Mouse (Mus musculus): ENCODE measurements around the gene Dcaf12. TPM values are rescaled to one million over a fixed set of nuclear protein-coding genes. Genes with fewer than 3 reads are reported as not detected.
A peak's percentile ranks its signal among the peaks of the same experiment; 100 is the strongest.

Gene Dcaf12
- polyA plus RNA-seq, 1 experiment, result 34.1 TPM

- TF ChIP-seq POLR2A (IDR thresholded peaks at IDR 0.05; ENCODE audit: extremely low read depth, insufficient read depth, low read length) (no peak), CTCF (IDR thresholded peaks at IDR 0.05; ENCODE audit: extremely low read depth, insufficient read depth, low read length) (no peak)
- Histone ChIP-seq H3K27ac (ENCODE audit: insufficient read depth, low read length) (no peak overlapping the region), H3K4me3 (ENCODE audit: insufficient read depth, low read length) (peak overlapping the region; percentile 42; the same call in 1 of the 2 replicates), H3K4me1 (ENCODE audit: control insufficient read depth, insufficient read depth, low read length) (peaks cover 6% of the 10 kb centered on the region)
Observed at GRCm38 (mm10) chr4:41347839-41348238, 33.1 kb upstream of the Dcaf12 start.

DNA sequence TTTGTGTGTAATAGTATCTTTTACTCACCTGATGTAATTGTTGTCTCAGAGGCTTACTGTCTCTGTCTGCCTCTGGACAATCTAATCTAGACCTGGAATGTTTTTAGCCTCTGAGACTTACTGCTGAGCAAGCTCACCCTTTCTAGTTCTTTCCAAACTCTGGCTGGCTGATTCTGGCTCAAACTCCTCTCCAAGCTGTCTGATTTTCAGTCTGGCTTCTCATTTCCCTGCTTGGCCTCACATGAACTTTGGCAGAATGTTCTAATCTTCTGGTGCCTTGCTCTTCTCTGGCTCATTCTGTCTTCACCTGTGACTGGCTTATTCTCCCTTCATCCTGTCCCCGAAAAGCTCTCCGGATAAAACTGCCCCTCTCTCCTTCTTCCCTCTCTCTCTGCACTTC, 31.3 kb upstream of the Dcaf12 start:
- H3K4me1 ChIP-seq (ENCODE audit: control insufficient read depth, insufficient read depth, low read length), result peaks cover 6% of the 10 kb centered on the region
- H3K27ac ChIP-seq (ENCODE audit: insufficient read depth, low read length), result no peak overlapping the region
- no peak overlapping the region for H3K4me3 ChIP-seq (ENCODE audit: insufficient read depth, low read length)
- no peak for TF ChIP-seq POLR2A (IDR thresholded peaks at IDR 0.05; ENCODE audit: extremely low read depth, insufficient read depth, low read length)
- no peak for TF ChIP-seq CTCF (IDR thresholded peaks at IDR 0.05; ENCODE audit: extremely low read depth, insufficient read depth, low read length)

GRCm38 (mm10) chr4:41340912-41341550, 26.3 kb upstream of the Dcaf12 start:
- no peaks in the 10 kb centered on the region for H3K4me1 ChIP-seq (ENCODE audit: control insufficient read depth, insufficient read depth, low read length)
- no peak overlapping the region for H3K4me3 ChIP-seq (ENCODE audit: insufficient read depth, low read length)
- TF ChIP-seq POLR2A (IDR thresholded peaks at IDR 0.05; ENCODE audit: extremely low read depth, insufficient read depth, low read length), result no peak
- no peak for TF ChIP-seq CTCF (IDR thresholded peaks at IDR 0.05; ENCODE audit: extremely low read depth, insufficient read depth, low read length)

DNA sequence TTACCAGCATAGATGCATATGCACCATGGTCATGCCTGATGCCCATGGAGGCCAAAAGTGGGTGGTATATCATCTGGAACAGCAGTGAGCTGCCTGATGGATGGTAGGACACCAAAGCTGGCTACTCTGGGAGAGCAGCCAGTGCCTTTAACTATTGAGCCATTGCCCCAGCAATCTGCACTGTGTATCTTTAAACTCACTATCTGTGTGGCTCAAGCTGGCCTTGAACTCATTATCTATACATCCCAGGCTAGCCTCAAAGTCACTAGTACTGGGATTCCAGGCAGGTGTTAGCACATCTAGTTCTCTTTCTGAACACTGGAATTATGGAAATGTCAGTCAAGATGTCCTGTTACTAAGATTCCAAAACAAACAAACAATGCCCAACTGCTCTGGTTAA, 21.9 kb upstream of the Dcaf12 start:
- Histone ChIP-seq H3K27ac (ENCODE audit: insufficient read depth, low read length) (no peak overlapping the region), H3K4me1 (ENCODE audit: control insufficient read depth, insufficient read depth, low read length) (no peaks in the 10 kb centered on the region), H3K4me3 (ENCODE audit: insufficient read depth, low read length) (no peak overlapping the region)
- TF ChIP-seq CTCF (IDR thresholded peaks at IDR 0.05; ENCODE audit: extremely low read depth, insufficient read depth, low read length), result no peak
- no peak for TF ChIP-seq POLR2A (IDR thresholded peaks at IDR 0.05; ENCODE audit: extremely low read depth, insufficient read depth, low read length)

More at GRCm38 (mm10) chr4:41340912-41341550, 26.3 kb upstream of the Dcaf12 start:
- H3K27ac ChIP-seq (ENCODE audit: insufficient read depth, low read length), result no peak overlapping the region

DNA sequence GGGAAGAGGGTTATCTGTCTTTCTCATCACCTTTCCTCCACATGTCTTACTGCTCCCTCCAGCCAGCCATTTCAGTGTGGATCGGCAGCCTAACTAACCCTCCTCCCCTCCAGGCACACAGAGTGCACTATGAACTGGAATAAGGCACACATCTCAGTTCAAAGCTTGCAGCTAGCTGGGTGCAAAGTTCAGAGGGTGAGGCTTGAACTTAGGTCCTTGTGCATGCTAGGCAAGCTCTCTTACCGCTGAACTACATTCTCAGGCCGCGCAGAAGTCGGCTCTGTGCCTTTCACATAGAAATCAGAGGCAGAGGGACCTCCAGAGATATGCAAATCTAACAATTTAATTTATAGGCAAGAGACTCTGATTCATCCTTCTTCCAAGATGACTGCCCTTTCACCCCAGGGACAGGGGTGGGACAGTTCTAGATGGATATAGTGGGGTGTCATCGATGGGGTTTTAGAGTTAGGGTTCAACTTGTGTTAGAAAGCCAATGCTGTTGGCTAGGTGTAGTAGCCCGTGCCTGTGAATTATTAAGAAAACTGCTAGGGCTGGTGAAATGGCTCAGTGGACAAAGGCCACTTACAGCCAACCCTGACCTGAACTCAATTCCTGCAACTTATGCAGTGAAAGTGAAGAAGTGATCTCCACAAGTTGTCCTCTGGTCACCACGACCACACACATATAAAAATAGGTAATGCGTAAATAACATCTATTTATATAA, 17.2 kb upstream of the Dcaf12 start:
- H3K4me3 ChIP-seq (ENCODE audit: insufficient read depth, low read length), result no peak overlapping the region
- TF ChIP-seq CTCF (IDR thresholded peaks at IDR 0.05; ENCODE audit: extremely low read depth, insufficient read depth, low read length) (no peak), POLR2A (IDR thresholded peaks at IDR 0.05; ENCODE audit: extremely low read depth, insufficient read depth, low read length) (no peak)
- no peak overlapping the region for H3K27ac ChIP-seq (ENCODE audit: insufficient read depth, low read length)
- no peaks in the 10 kb centered on the region for H3K4me1 ChIP-seq (ENCODE audit: control insufficient read depth, insufficient read depth, low read length)

DNA sequence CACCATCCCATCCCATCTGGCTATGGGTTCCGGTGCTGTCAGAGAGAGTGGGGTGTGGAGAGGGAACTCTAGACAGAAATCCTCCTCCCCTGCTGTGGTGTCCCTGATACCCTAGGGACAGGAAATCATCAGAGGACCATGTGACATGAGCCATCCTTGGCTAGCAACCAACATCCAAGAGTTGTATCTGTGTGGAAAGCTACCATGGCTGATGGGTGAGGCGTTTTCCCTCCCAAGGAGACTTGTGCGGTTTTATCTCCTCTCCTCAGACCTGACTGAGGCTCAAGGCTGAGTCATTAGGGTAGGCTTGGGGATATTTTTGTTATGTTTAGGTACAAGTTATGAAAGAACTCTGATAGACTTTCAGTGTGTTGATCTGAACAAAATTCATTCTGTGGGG, 16.4 kb upstream of the Dcaf12 start:
- TF ChIP-seq POLR2A (IDR thresholded peaks at IDR 0.05; ENCODE audit: extremely low read depth, insufficient read depth, low read length) (no peak), CTCF (IDR thresholded peaks at IDR 0.05; ENCODE audit: extremely low read depth, insufficient read depth, low read length) (no peak)
- Histone ChIP-seq H3K4me3 (ENCODE audit: insufficient read depth, low read length) (no peak overlapping the region), H3K27ac (ENCODE audit: insufficient read depth, low read length) (no peak overlapping the region), H3K4me1 (ENCODE audit: control insufficient read depth, insufficient read depth, low read length) (no peaks in the 10 kb centered on the region)

DNA sequence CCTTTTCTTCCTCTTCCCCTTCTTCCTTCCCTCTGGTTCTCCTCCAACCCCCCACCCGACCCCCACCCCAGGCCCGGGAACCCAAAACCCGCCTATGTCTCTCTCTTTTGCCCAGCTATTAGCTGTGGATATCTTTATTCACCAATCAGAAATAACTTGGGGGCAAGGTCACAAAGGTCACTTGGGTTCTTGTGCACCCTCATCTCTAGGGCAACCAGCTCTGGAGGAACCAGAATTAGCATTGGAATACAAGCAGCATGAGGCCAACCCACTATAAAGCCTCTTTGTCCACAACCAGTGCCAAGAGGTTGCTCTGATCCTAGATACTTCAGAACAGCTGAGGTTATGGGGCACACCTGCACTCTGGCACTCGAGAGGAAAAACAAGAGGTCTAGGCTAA, 14.8 kb upstream of the Dcaf12 start:
- Histone ChIP-seq H3K4me1 (ENCODE audit: control insufficient read depth, insufficient read depth, low read length) (no peaks in the 10 kb centered on the region), H3K27ac (ENCODE audit: insufficient read depth, low read length) (no peak overlapping the region), H3K4me3 (ENCODE audit: insufficient read depth, low read length) (no peak overlapping the region)
- TF ChIP-seq CTCF (IDR thresholded peaks at IDR 0.05; ENCODE audit: extremely low read depth, insufficient read depth, low read length) (no peak), POLR2A (IDR thresholded peaks at IDR 0.05; ENCODE audit: extremely low read depth, insufficient read depth, low read length) (no peak)

GRCm38 (mm10) chr4:41326876-41327275, 12.2 kb upstream of the Dcaf12 start:
- Histone ChIP-seq H3K27ac (ENCODE audit: insufficient read depth, low read length) (no peak overlapping the region), H3K4me3 (ENCODE audit: insufficient read depth, low read length) (no peak overlapping the region), H3K4me1 (ENCODE audit: control insufficient read depth, insufficient read depth, low read length) (no peaks in the 10 kb centered on the region)
- no peak for TF ChIP-seq CTCF (IDR thresholded peaks at IDR 0.05; ENCODE audit: extremely low read depth, insufficient read depth, low read length)
- TF ChIP-seq POLR2A (IDR thresholded peaks at IDR 0.05; ENCODE audit: extremely low read depth, insufficient read depth, low read length), result no peak

GRCm38 (mm10) chr4:41320971-41321370, 6.3 kb upstream of the Dcaf12 start:
- Histone ChIP-seq H3K4me3 (ENCODE audit: insufficient read depth, low read length) (no peak overlapping the region), H3K4me1 (ENCODE audit: control insufficient read depth, insufficient read depth, low read length) (no peaks in the 10 kb centered on the region), H3K27ac (ENCODE audit: insufficient read depth, low read length) (no peak overlapping the region)
- TF ChIP-seq CTCF (IDR thresholded peaks at IDR 0.05; ENCODE audit: extremely low read depth, insufficient read depth, low read length), result no peak
- no peak for TF ChIP-seq POLR2A (IDR thresholded peaks at IDR 0.05; ENCODE audit: extremely low read depth, insufficient read depth, low read length)

DNA sequence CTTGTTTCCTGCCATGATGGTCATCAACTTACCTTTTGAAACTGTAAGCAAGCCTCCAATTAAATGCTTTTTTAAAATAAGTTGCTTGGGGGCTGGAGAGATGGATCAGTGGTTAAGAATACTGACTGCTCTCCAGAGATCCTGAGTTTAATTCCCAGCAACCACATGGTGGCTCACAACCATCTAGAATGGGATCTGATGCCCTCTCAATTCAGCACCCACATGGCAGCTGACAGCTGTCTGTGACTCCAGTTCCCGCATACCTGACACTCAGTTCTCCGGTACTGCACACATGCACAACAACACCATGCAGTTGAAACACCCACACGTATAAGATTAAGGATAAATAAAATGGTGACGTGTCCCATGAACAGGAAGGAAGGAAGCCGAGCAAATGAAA, 3.6 kb upstream of the Dcaf12 start:
- H3K27ac ChIP-seq (ENCODE audit: insufficient read depth, low read length), result no peak overlapping the region
- TF ChIP-seq CTCF (IDR thresholded peaks at IDR 0.05; ENCODE audit: extremely low read depth, insufficient read depth, low read length) (no peak), POLR2A (IDR thresholded peaks at IDR 0.05; ENCODE audit: extremely low read depth, insufficient read depth, low read length) (no peak)
- H3K4me3 ChIP-seq (ENCODE audit: insufficient read depth, low read length), result no peak overlapping the region
- peaks cover 4% of the 10 kb centered on the region for H3K4me1 ChIP-seq (ENCODE audit: control insufficient read depth, insufficient read depth, low read length)

All from cortical plate, adult 2 months (tissue).